Mouse (Mus musculus): ENCODE results near the gene Doc2g. TPM values are rescaled to one million over a fixed set of nuclear protein-coding genes. Genes with fewer than 3 reads are reported as not detected.

Gene Doc2g
- polyA plus RNA-seq, 1 experiment = 2.5 TPM

- Histone ChIP-seq H3K27me3 (ENCODE audit: control insufficient read depth, insufficient read depth, insufficient read length) (no peaks in the 10 kb centered on the region), H3K36me3 (ENCODE audit: control insufficient read depth, insufficient read depth) (no peaks in the 10 kb centered on the region), H3ac (ENCODE audit: control insufficient read depth, insufficient read length) (no peak overlapping the region), H3K4me3 (no peak overlapping the region), H3K79me2 (ENCODE audit: control insufficient read depth, insufficient read depth) (no peaks in the 10 kb centered on the region), H3K4me2 (ENCODE audit: low read depth) (no peak overlapping the region)
- no peak for TF ChIP-seq REST (IDR thresholded peaks at IDR 0.05; ENCODE audit: insufficient read depth, insufficient read length)
These were observed 14.9 kb downstream of the Doc2g start for GRCm38 (mm10) chr19:4017921-4018587.

- no peaks in the 10 kb centered on the region for H3K27me3 ChIP-seq (ENCODE audit: control insufficient read depth, insufficient read depth, insufficient read length)
- no peaks in the 10 kb centered on the region for H3K79me2 ChIP-seq (ENCODE audit: control insufficient read depth, insufficient read depth)
- no peak overlapping the region for H3ac ChIP-seq (ENCODE audit: control insufficient read depth, insufficient read length)
- no peak overlapping the region for H3K4me3 ChIP-seq
- no peaks in the 10 kb centered on the region for H3K36me3 ChIP-seq (ENCODE audit: control insufficient read depth, insufficient read depth)
- TF ChIP-seq SRF (IDR thresholded peaks at IDR 0.05; ENCODE audit: control insufficient read depth, insufficient read length, low read depth) (no peak), CEBPB (IDR thresholded peaks at IDR 0.05; ENCODE audit: insufficient read depth, poor library complexity, severe bottlenecking) (no peak), POLR2A (IDR thresholded peaks at IDR 0.05; ENCODE audit: insufficient read length, low read depth) (no peak), MAX (IDR thresholded peaks at IDR 0.05; ENCODE audit: low read depth) (no peak), REST (IDR thresholded peaks at IDR 0.05; ENCODE audit: insufficient read depth, insufficient read length) (no peak), MYOD1 (IDR thresholded peaks at IDR 0.05; ENCODE audit: control insufficient read depth in 1 of 3, insufficient read length in 2 of 3, low read depth in 2 of 3) (no peak), TCF3 (IDR thresholded peaks at IDR 0.05; ENCODE audit: insufficient read length, low read depth) (no peak), USF1 (IDR thresholded peaks at IDR 0.05; ENCODE audit: low read depth) (no peak), E2F4 (IDR thresholded peaks at IDR 0.05; ENCODE audit: insufficient read depth) (no peak), TCF12 (IDR thresholded peaks at IDR 0.05; ENCODE audit: insufficient read depth, poor library complexity, severe bottlenecking) (no peak), MYOG (IDR thresholded peaks at IDR 0.05; ENCODE audit: control insufficient read depth in 1 of 3, insufficient read depth in 1 of 3, insufficient read length in 2 of 3, low read depth in 2 of 3) (no peak), POLR2AphosphoS2 (IDR thresholded peaks at IDR 0.05; ENCODE audit: insufficient read length, low read depth) (no peak)
- peak overlapping the region; percentile 64 for H3K4me2 ChIP-seq (ENCODE audit: low read depth)
These were observed 15.8 kb downstream of the Doc2g start for GRCm38 (mm10) chr19:4018743-4019583.

DNA sequence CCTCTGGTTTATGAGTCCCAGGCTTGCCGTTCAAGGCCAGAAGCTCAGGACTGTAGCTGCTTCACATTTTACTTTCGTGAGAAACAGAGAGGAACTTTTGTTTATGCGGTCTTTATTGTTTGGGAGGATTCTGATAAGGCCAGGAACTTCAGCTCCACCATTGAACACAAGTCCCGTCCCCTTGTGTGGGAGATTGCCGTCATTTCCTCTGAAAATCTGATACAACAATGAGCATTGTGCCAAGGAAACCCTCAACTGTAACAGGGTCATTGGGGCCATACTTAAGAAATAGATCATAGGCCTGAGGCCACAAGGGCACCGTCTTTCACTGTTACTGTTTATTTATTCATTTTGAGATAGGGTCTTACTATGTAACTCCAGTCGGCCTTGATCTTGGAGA, 20.1 kb downstream of the Doc2g start:
- Histone ChIP-seq H3K79me2 (ENCODE audit: control insufficient read depth, insufficient read depth) (no peaks in the 10 kb centered on the region), H3K4me2 (ENCODE audit: low read depth) (no peak overlapping the region), H3K27me3 (ENCODE audit: control insufficient read depth, insufficient read depth, insufficient read length) (no peaks in the 10 kb centered on the region), H3ac (ENCODE audit: control insufficient read depth, insufficient read length) (no peak overlapping the region), H3K36me3 (ENCODE audit: control insufficient read depth, insufficient read depth) (no peaks in the 10 kb centered on the region), H3K4me3 (no peak overlapping the region)
- no peak for TF ChIP-seq TCF12 (IDR thresholded peaks at IDR 0.05; ENCODE audit: insufficient read depth, poor library complexity, severe bottlenecking)
- TF ChIP-seq POLR2A (IDR thresholded peaks at IDR 0.05; ENCODE audit: insufficient read length, low read depth) = no peak
- TF ChIP-seq SRF (IDR thresholded peaks at IDR 0.05; ENCODE audit: control insufficient read depth, insufficient read length, low read depth) = no peak
- no peak for TF ChIP-seq MYOG (IDR thresholded peaks at IDR 0.05; ENCODE audit: control insufficient read depth in 1 of 3, insufficient read depth in 1 of 3, insufficient read length in 2 of 3, low read depth in 2 of 3)
- no peak for TF ChIP-seq CEBPB (IDR thresholded peaks at IDR 0.05; ENCODE audit: insufficient read depth, poor library complexity, severe bottlenecking)
- no peak for TF ChIP-seq E2F4 (IDR thresholded peaks at IDR 0.05; ENCODE audit: insufficient read depth)
- no peak for TF ChIP-seq POLR2AphosphoS2 (IDR thresholded peaks at IDR 0.05; ENCODE audit: insufficient read length, low read depth)
- TF ChIP-seq TCF3 (IDR thresholded peaks at IDR 0.05; ENCODE audit: insufficient read length, low read depth) = no peak
- TF ChIP-seq USF1 (IDR thresholded peaks at IDR 0.05; ENCODE audit: low read depth) = no peak
- no peak for TF ChIP-seq REST (IDR thresholded peaks at IDR 0.05; ENCODE audit: insufficient read depth, insufficient read length)
- no peak for TF ChIP-seq MYOD1 (IDR thresholded peaks at IDR 0.05; ENCODE audit: control insufficient read depth in 1 of 3, insufficient read length in 2 of 3, low read depth in 2 of 3)

DNA sequence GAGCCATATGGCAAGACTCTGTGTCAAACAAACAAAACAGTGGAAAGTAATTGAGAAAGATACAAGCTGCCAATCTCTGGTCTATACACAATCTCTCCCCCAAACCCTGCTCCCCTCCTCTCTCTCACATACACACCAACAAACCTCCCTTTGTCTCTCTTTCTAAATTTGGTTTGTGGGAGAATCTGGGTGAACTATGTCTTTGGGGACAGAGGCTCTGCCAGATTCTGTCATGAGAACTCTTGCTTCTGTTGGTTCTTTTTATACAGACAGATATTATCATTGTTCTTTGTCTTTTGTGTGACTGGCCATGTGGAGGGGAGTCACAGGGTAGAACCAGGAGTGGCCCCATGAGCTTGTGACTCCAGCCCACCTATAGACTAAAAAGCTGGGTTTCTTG, 24.5 kb downstream of the Doc2g start:
- H3K79me2 ChIP-seq (ENCODE audit: control insufficient read depth, insufficient read depth) = no peaks in the 10 kb centered on the region
- no peaks in the 10 kb centered on the region for H3K27me3 ChIP-seq (ENCODE audit: control insufficient read depth, insufficient read depth, insufficient read length)
- H3K36me3 ChIP-seq (ENCODE audit: control insufficient read depth, insufficient read depth) = no peaks in the 10 kb centered on the region
- H3ac ChIP-seq (ENCODE audit: control insufficient read depth, insufficient read length) = no peak overlapping the region
- H3K4me3 ChIP-seq = no peak overlapping the region
- TF ChIP-seq POLR2AphosphoS2 (IDR thresholded peaks at IDR 0.05; ENCODE audit: insufficient read length, low read depth) = no peak
- TF ChIP-seq MYOD1 (IDR thresholded peaks at IDR 0.05; ENCODE audit: control insufficient read depth in 1 of 3, insufficient read length in 2 of 3, low read depth in 2 of 3) = no peak
- TF ChIP-seq TCF12 (IDR thresholded peaks at IDR 0.05; ENCODE audit: insufficient read depth, poor library complexity, severe bottlenecking) = no peak
- TF ChIP-seq MAX (IDR thresholded peaks at IDR 0.05; ENCODE audit: low read depth) = no peak
- no peak for TF ChIP-seq USF1 (IDR thresholded peaks at IDR 0.05; ENCODE audit: low read depth)
- TF ChIP-seq E2F4 (IDR thresholded peaks at IDR 0.05; ENCODE audit: insufficient read depth) = no peak
- no peak overlapping the region for H3K4me2 ChIP-seq (ENCODE audit: low read depth)

DNA sequence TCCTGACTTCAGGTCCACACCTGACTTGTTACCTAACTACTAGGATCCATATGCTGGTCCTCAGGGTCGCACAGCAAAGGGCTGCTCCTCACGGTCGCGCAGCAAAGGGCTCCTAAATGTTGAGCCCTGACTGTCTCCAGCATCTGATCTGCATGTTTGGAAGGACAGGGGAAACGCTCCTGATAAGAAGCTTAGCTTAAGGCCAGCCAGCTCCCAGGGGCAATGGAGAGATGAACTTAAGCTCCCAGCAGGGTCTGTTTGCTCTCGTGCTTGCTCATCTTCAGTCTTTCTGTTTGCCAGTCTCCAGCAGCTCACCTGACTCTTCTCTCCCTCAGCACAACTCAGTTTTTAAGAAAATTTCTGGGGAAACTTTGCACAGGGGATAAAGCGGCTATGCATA, 29.6 kb downstream of the Doc2g start:
- H3K27me3 ChIP-seq (ENCODE audit: control insufficient read depth, insufficient read depth, insufficient read length) = no peaks in the 10 kb centered on the region
- H3ac ChIP-seq (ENCODE audit: control insufficient read depth, insufficient read length) = no peak overlapping the region
- no peak overlapping the region for H3K4me2 ChIP-seq (ENCODE audit: low read depth)
- H3K4me3 ChIP-seq = no peak overlapping the region
- H3K79me2 ChIP-seq (ENCODE audit: control insufficient read depth, insufficient read depth) = peaks cover 10% of the 10 kb centered on the region
- no peaks in the 10 kb centered on the region for H3K36me3 ChIP-seq (ENCODE audit: control insufficient read depth, insufficient read depth)
- no peak for TF ChIP-seq E2F4 (IDR thresholded peaks at IDR 0.05; ENCODE audit: insufficient read depth)
- no peak for TF ChIP-seq SRF (IDR thresholded peaks at IDR 0.05; ENCODE audit: control insufficient read depth, insufficient read length, low read depth)
- no peak for TF ChIP-seq TCF12 (IDR thresholded peaks at IDR 0.05; ENCODE audit: insufficient read depth, poor library complexity, severe bottlenecking)
